Mouse (Mus musculus) hindbrain, postnatal 0 days (tissue): ENCODE measurements around the gene Cse1l. TPM values are rescaled to one million over a fixed set of nuclear protein-coding genes. Genes with fewer than 3 reads are reported as not detected.

ENCODE experiments used
- ATAC-seq: fragments of 200-750 bp; cut with Nextera tagmentation; 2 replicates; pipeline ENCODE4 v1.8.0; 2017; ENCODE audit warnings: mild to moderate bottlenecking, moderate TSS enrichment, moderate library complexity
- DNase-seq: peaks from one replicate; pipeline ENCODE4 v3.0.0-alpha.2; 2015; ENCODE audit warnings: low spot score
- H3K27ac ChIP-seq: fragments of 300-500 bp; sonication (generic); 2 replicates; pipeline ENCODE4 v1.5.1; 2014; ENCODE audit warnings: mild to moderate bottlenecking
- H3K27me3 ChIP-seq: fragments of 300-500 bp; sonication (generic); 2 replicates; pipeline ENCODE4 v1.6.1; 2014; ENCODE audit warnings: low read length, mixed read lengths; ENCODE audit not compliant: insufficient read depth
- H3K36me3 ChIP-seq: fragments of 300-500 bp; sonication (generic); 2 replicates; pipeline ENCODE4 v1.6.1; 2014; ENCODE audit warnings: low read length, mixed read lengths; ENCODE audit not compliant: insufficient read depth
- H3K4me1 ChIP-seq: fragments of 300-500 bp; sonication (generic); 2 replicates; pipeline ENCODE4 v1.6.1; 2014; ENCODE audit warnings: antibody characterized with exemption, low read length, mixed read lengths; ENCODE audit not compliant: insufficient read depth
- H3K4me2 ChIP-seq: fragments of 300-500 bp; sonication (generic); 2 replicates; pipeline ENCODE4 v1.6.1; 2014; ENCODE audit warnings: low read depth, mild to moderate bottlenecking, low read length, moderate library complexity, mixed read lengths
- H3K4me3 ChIP-seq: fragments of 300-500 bp; sonication (generic); 2 replicates; pipeline ENCODE4 v1.5.1; 2014; ENCODE audit warnings: low read length
- H3K9ac ChIP-seq: fragments of 300-500 bp; sonication (generic); replicated peaks from 2 replicates; pipeline ENCODE4 v1.6.1; 2014; ENCODE audit warnings: mild to moderate bottlenecking, low read length, moderate library complexity, mixed read lengths
- H3K9me3 ChIP-seq: fragments of 300-500 bp; sonication (generic); 2 replicates; pipeline ENCODE4 v1.6.1; 2016; ENCODE audit warnings: low read length, mixed read lengths
- CTCF ChIP-seq: IDR thresholded peaks from 2 replicates; pipeline ENCODE4 v1.5.1; 2016; ENCODE audit warnings: antibody characterized with exemption, control low read depth, low read depth
- WGBS: fragments of 180-500 bp; shearing (Covaris S2); extraction: QIAGEN DNeasy Blood & Tissue Kit; methylation state at CpG from one replicate; pipeline ENCODE4 v1.1.7; 2014; 5-methylcytosine and 5-hydroxymethylcytosine counted together
- polyA plus RNA-seq: library from polyadenylated mRNA; unstranded; fragments of >200 nt; fragmentation: Nextera tagmentation; extraction: Ambion mirVana; gene quantifications from 2 replicates; pipeline ENCODE4 v1.2.1, GENCODE M21; 2015
- total RNA-seq: library from RNA; depleted of rRNA; stranded (reverse); fragments of >200 nt; gene quantifications from 2 replicates; pipeline ENCODE4 v1.2.3, GENCODE M21; 2014

Gene Cse1l
- total and polyA plus RNA-seq, 2 experiments from 2014 or later = 68.1 to 78.7 TPM

- no peak for DNase-seq
- H3K9me3 ChIP-seq = no peaks in the 10 kb centered on the region
- H3K27ac ChIP-seq = no peak overlapping the region
- H3K27me3 ChIP-seq = no peaks in the 10 kb centered on the region
- no peak for ATAC-seq
- H3K4me3 ChIP-seq = no peak overlapping the region
- H3K36me3 ChIP-seq = peaks cover 55% of the 10 kb centered on the region; the same call in 1 of the 2 replicates
- H3K9ac ChIP-seq = no peak overlapping the region
- H3K4me2 ChIP-seq = no peak overlapping the region
- no peak for TF ChIP-seq CTCF
- WGBS = 92% methylated on average over 6 of the region's 6 CpGs
- H3K4me1 ChIP-seq = no peaks in the 10 kb centered on the region
Observed at GRCm38 (mm10) chr2:166933943-166934342, 28.1 kb downstream of the Cse1l start.

GRCm38 (mm10) chr2:166934416-166934815, 28.6 kb downstream of the Cse1l start:
- Histone ChIP-seq H3K4me2 (no peak overlapping the region), H3K9ac (no peak overlapping the region), H3K4me3 (no peak overlapping the region), H3K27ac (no peak overlapping the region), H3K9me3 (no peaks in the 10 kb centered on the region), H3K36me3 (peaks cover 51% of the 10 kb centered on the region; the same call in 1 of the 2 replicates), H3K4me1 (no peaks in the 10 kb centered on the region), H3K27me3 (no peaks in the 10 kb centered on the region)
- ATAC-seq (no peak), DNase-seq (no peak)
- 66% methylated on average over 5 of the region's 5 CpGs for WGBS
- no peak for TF ChIP-seq CTCF

- Histone ChIP-seq H3K4me2 (no peak overlapping the region), H3K27me3 (no peaks in the 10 kb centered on the region), H3K9ac (no peak overlapping the region), H3K36me3 (peaks cover 50% of the 10 kb centered on the region; the same call in 1 of the 2 replicates), H3K9me3 (no peaks in the 10 kb centered on the region), H3K4me1 (no peaks in the 10 kb centered on the region), H3K4me3 (no peak overlapping the region), H3K27ac (no peak overlapping the region)
- ATAC-seq (no peak), DNase-seq (no peak)
- no peak for TF ChIP-seq CTCF
- 92% methylated on average over 7 of the region's 7 CpGs for whole genome bisulfite sequencing
Observed at GRCm38 (mm10) chr2:166935582-166935981, 29.7 kb downstream of the Cse1l start.

GRCm38 (mm10) chr2:166936166-166936565, 30.3 kb downstream of the Cse1l start:
- no peak for TF ChIP-seq CTCF
- 60% methylated on average over 2 of the region's 2 CpGs for WGBS
- Histone ChIP-seq H3K4me2 (no peak overlapping the region), H3K9me3 (no peaks in the 10 kb centered on the region), H3K9ac (no peak overlapping the region), H3K4me1 (no peaks in the 10 kb centered on the region), H3K27me3 (no peaks in the 10 kb centered on the region), H3K27ac (no peak overlapping the region), H3K4me3 (no peak overlapping the region), H3K36me3 (peaks cover 51% of the 10 kb centered on the region; the same call in 1 of the 2 replicates)
- ATAC-seq (no peak), DNase-seq (no peak)

GRCm38 (mm10) chr2:166943146-166943545, 37.3 kb downstream of the Cse1l start:
- no peak for ATAC-seq
- Histone ChIP-seq H3K36me3 (peaks cover 63% of the 10 kb centered on the region), H3K4me2 (no peak overlapping the region), H3K9ac (no peak overlapping the region), H3K4me3 (no peak overlapping the region), H3K27me3 (no peaks in the 10 kb centered on the region), H3K27ac (no peak overlapping the region), H3K9me3 (no peaks in the 10 kb centered on the region), H3K4me1 (no peaks in the 10 kb centered on the region)
- 85% methylated on average over 2 of the region's 2 CpGs for WGBS
- no peak for TF ChIP-seq CTCF
- no peak for DNase-seq

GRCm38 (mm10) chr2:166944346-166944745, 38.5 kb downstream of the Cse1l start:
- no peak overlapping the region for H3K4me2 ChIP-seq
- no peaks in the 10 kb centered on the region for H3K27me3 ChIP-seq
- H3K4me3 ChIP-seq = no peak overlapping the region
- no peak for DNase-seq
- H3K4me1 ChIP-seq = no peaks in the 10 kb centered on the region
- 76% methylated on average over 1 of the region's 1 CpGs for WGBS
- no peak for ATAC-seq
- no peak overlapping the region for H3K27ac ChIP-seq
- H3K9me3 ChIP-seq = no peaks in the 10 kb centered on the region
- H3K9ac ChIP-seq = no peak overlapping the region
- H3K36me3 ChIP-seq = peaks cover 70% of the 10 kb centered on the region
- TF ChIP-seq CTCF = no peak

- Histone ChIP-seq H3K27me3 (no peaks in the 10 kb centered on the region), H3K4me2 (no peak overlapping the region), H3K9me3 (no peaks in the 10 kb centered on the region), H3K27ac (no peak overlapping the region), H3K9ac (no peak overlapping the region), H3K4me1 (no peaks in the 10 kb centered on the region), H3K36me3 (peaks cover 76% of the 10 kb centered on the region), H3K4me3 (no peak overlapping the region)
- DNase-seq (peak; percentile 42), ATAC-seq (no peak)
- 53% methylated on average over 4 of the region's 4 CpGs for WGBS
- peak; percentile 60 for TF ChIP-seq CTCF
Observed at GRCm38 (mm10) chr2:166945456-166945855, 39.6 kb downstream of the Cse1l start.
